Comparison of ENCODE assay signal across 9 mouse cellular contexts in the genomic region with DNA sequence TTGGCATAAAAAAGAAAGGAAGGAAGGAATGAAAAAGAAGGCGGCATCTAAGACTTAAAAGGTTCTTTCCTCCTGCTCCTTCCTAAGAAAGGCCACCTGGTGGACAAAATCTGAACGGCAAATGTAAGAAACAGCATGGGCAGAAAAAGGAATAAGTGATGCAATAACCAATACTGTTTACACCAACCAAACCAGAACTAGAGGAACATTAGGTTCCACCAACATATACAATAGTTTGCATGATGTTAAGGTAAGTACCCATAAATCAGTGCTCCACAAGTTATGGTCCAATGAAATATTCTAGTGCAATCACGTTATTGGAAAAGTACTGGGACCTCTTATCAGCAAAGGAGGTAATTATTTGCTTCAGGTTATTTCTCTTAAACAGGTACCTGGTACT. TPM values are rescaled to one million over a fixed set of nuclear protein-coding genes. Genes with fewer than 3 reads are reported as not detected.
DNase-seq lines count a peak whose midpoint lies in the region; ATAC-seq and TF ChIP-seq lines count a peak whose summit lies in the region.
"Had no signal": no experiment of that assay in that cellular context is flagged by ENCODE, and none has a peak within 500 bp of the region (broad histone marks: within the 10 kb centered on the region; RNA-seq: fewer than 3 reads in every experiment).

No protein-coding gene starts in this region.

- H3K4me1 ChIP-seq in heart, postnatal 0 days (ENCODE audit: control insufficient read depth, insufficient read depth) = 0 out of 2 replicates have a peak, but pooled peaks cover 8% of the 10 kb centered on the region
- no peaks in the 10 kb centered on the region; the same call in 1 of the 2 replicates for H3K4me1 ChIP-seq in heart, embryonic 10.5 days
- H3K4me1 ChIP-seq in kidney, postnatal 0 days (replicated peaks; ENCODE audit: insufficient read depth, low read length) = no peaks in the 10 kb centered on the region
- H3K4me1 ChIP-seq: embryonic facial prominence, embryonic 12.5 days had no signal

- TF ChIP-seq POLR2A in myocyte (IDR thresholded peaks at IDR 0.05; ENCODE audit: insufficient read length, low read depth) = no peak

- no peak overlapping the region for H3K4me2 ChIP-seq in heart, postnatal 0 days (ENCODE audit: low read depth, low read length)
- no peak overlapping the region for H3K4me2 ChIP-seq in kidney, postnatal 0 days (ENCODE audit: low read length)
- peak overlapping the region; percentile 82 for H3K4me2 ChIP-seq in myocyte (ENCODE audit: low read depth)
- H3K4me2 ChIP-seq: embryonic facial prominence, embryonic 12.5 days had no signal

- peak; percentile 64 for TF ChIP-seq CTCF in heart, postnatal 0 days (IDR thresholded peaks at IDR 0.05; ENCODE audit: low read depth)
- peak; percentile 83 for TF ChIP-seq CTCF in kidney, postnatal 0 days (IDR thresholded peaks at IDR 0.05; ENCODE audit: low read depth)

- no peak overlapping the region for H3K4me3 ChIP-seq in heart, postnatal 0 days (ENCODE audit: low read depth, low read length)
- no peak overlapping the region for H3K4me3 ChIP-seq in heart, embryonic 10.5 days
- no peak overlapping the region for H3K4me3 ChIP-seq in kidney, postnatal 0 days (replicated peaks; ENCODE audit: low read depth, low read length)
- no peak overlapping the region for H3K4me3 ChIP-seq in myocyte
- H3K4me3 ChIP-seq: embryonic facial prominence, embryonic 12.5 days had no signal

- no peaks in the 10 kb centered on the region for H3K9me3 ChIP-seq in heart, postnatal 0 days (replicated peaks; ENCODE audit: control insufficient read depth, low read length)
- H3K9me3 ChIP-seq in heart, embryonic 10.5 days = no peaks in the 10 kb centered on the region
- no peaks in the 10 kb centered on the region for H3K9me3 ChIP-seq in kidney, postnatal 0 days (replicated peaks; ENCODE audit: low read length)
- H3K9me3 ChIP-seq: embryonic facial prominence, embryonic 12.5 days had no signal

- ATAC-seq in heart, postnatal 0 days (ENCODE audit: insufficient read depth, low read depth) = no peak
- no peak for ATAC-seq in kidney, postnatal 0 days (replicated peaks; ENCODE audit: low FRiP score, low read depth)
- no peak for ATAC-seq in inflammation-experienced regulatory T-cells, adult 6 months

- H3K9ac ChIP-seq in heart, postnatal 0 days (replicated peaks; ENCODE audit: low read depth, low read length) = no peak overlapping the region
- H3K9ac ChIP-seq in kidney, postnatal 0 days (ENCODE audit: low read depth, low read length) = no peak overlapping the region
- H3K9ac ChIP-seq: embryonic facial prominence, embryonic 12.5 days had no signal

- TF ChIP-seq EP300 in heart, postnatal 0 days (IDR thresholded peaks at IDR 0.05; ENCODE audit: low read depth) = no peak

- H3K27ac ChIP-seq in heart, postnatal 0 days (ENCODE audit: low read depth) = no peak overlapping the region
- no peak overlapping the region for H3K27ac ChIP-seq in heart, embryonic 10.5 days
- no peak overlapping the region for H3K27ac ChIP-seq in kidney, postnatal 0 days
- H3K27ac ChIP-seq: embryonic facial prominence, embryonic 12.5 days had no signal

- no peaks in the 10 kb centered on the region for H3K27me3 ChIP-seq in heart, postnatal 0 days (ENCODE audit: control insufficient read depth, insufficient read depth, low read length)
- peaks cover 46% of the 10 kb centered on the region for H3K27me3 ChIP-seq in heart, embryonic 10.5 days (ENCODE audit: insufficient read depth, poor library complexity, severe bottlenecking)
- H3K27me3 ChIP-seq in kidney, postnatal 0 days (ENCODE audit: insufficient read depth, low read length) = no peaks in the 10 kb centered on the region
- no peaks in the 10 kb centered on the region for H3K27me3 ChIP-seq in myocyte (ENCODE audit: control insufficient read depth, insufficient read depth, insufficient read length)

- DNase-seq in heart, postnatal 0 days (ENCODE audit: low spot score) = peak; percentile 36
- no peak for DNase-seq in heart, embryonic 10.5 days (ENCODE audit: low spot score)
- DNase-seq in urinary bladder, postnatal 25 days (ENCODE audit: low spot score) = peak; percentile 49
- no peak for DNase-seq in urinary bladder, adult 2 months (ENCODE audit: low spot score)
- peak; percentile 63 for DNase-seq in cerebellum, adult 8-10 months
- DNase-seq in kidney, postnatal 0 days (ENCODE audit: low spot score) = peak; percentile 75

- no peaks in the 10 kb centered on the region for H3K36me3 ChIP-seq in heart, postnatal 0 days (replicated peaks; ENCODE audit: control insufficient read depth, insufficient read depth, low read length)
- H3K36me3 ChIP-seq in heart, embryonic 10.5 days = peaks cover 8% of the 10 kb centered on the region; the same call in 1 of the 2 replicates
- no peaks in the 10 kb centered on the region for H3K36me3 ChIP-seq in kidney, postnatal 0 days (ENCODE audit: insufficient read depth, low read length)
- peaks cover 3% of the 10 kb centered on the region for H3K36me3 ChIP-seq in myocyte (ENCODE audit: control insufficient read depth, insufficient read depth)

- peaks cover 15% of the 10 kb centered on the region for H3K79me2 ChIP-seq in myocyte (ENCODE audit: control insufficient read depth, insufficient read depth)

- H3ac ChIP-seq in myocyte (ENCODE audit: control insufficient read depth, insufficient read length) = no peak overlapping the region

- 41% methylated on average over 3 of the region's 3 CpGs for WGBS in heart, postnatal 0 days
- WGBS in heart, embryonic 10.5 days = 41% methylated on average over 3 of the region's 3 CpGs
- 40% methylated on average over 3 of the region's 3 CpGs for WGBS in kidney, postnatal 0 days

TF ChIP-seq in myocyte, 11 proteins besides CTCF, POLR2A, EP300 and RAD21:
- TF ChIP-seq POLR2AphosphoS2 (IDR thresholded peaks at IDR 0.05; ENCODE audit: insufficient read length, low read depth) (no peak), CEBPB (IDR thresholded peaks at IDR 0.05; ENCODE audit: insufficient read depth, poor library complexity, severe bottlenecking) (peak; percentile 76), MYOD1 (IDR thresholded peaks at IDR 0.05; ENCODE audit: control insufficient read depth in 1 of 3, insufficient read length in 2 of 3, low read depth in 2 of 3) (no peak), SRF (IDR thresholded peaks at IDR 0.05; ENCODE audit: control insufficient read depth, insufficient read length, low read depth) (no peak), USF1 (IDR thresholded peaks at IDR 0.05; ENCODE audit: low read depth) (no peak), TCF3 (IDR thresholded peaks at IDR 0.05; ENCODE audit: insufficient read length, low read depth) (no peak), TCF12 (IDR thresholded peaks at IDR 0.05; ENCODE audit: insufficient read depth, poor library complexity, severe bottlenecking) (no peak)

RNA-seq across cellular contexts. Expression of gene Tsc22d3, which starts 55.7 kb away (rescaled TPM):
- 187 and 240 TPM in 2 replicates for total RNA-seq in heart, postnatal 0 days (2014; rRNA removed; ENCODE audit: low replicate concordance)
- polyA plus RNA-seq in heart, postnatal 0 days (2015; fragmentation: Nextera tagmentation; extraction: Ambion mirVana) = 165 and 172 TPM in 2 replicates
- 139 and 202 TPM in 2 replicates for polyA plus RNA-seq in heart, embryonic 10.5 days (2016; fragmentation: Nextera tagmentation; extraction: Ambion mirVana)
- 99.7 and 126 TPM in 2 replicates for polyA plus RNA-seq in urinary bladder, adult 2 months (2012; rRNA removed)
- polyA plus RNA-seq in kidney, postnatal 0 days (2015; fragmentation: Nextera tagmentation; extraction: Ambion mirVana) = 88.0 and 99.3 TPM in 2 replicates
- polyA plus RNA-seq in myocyte (2012; fragmentation: generic; extraction: Trizol) = 87.0 TPM
- polyA plus RNA-seq in inflammation-experienced regulatory T-cells, adult 6 months (2017; shearing (Covaris generic)) = 100 to 1,000 TPM; 154 to 316 (median 209) TPM

Comparison
In these comparisons a context has a peak if more than half of its experiments do, and no peak if none do; other contexts are left out.
1. DNase-seq: peak in heart, postnatal 0 days (single experiment), urinary bladder, postnatal 25 days (single experiment), cerebellum, adult 8-10 months (single experiment) and kidney, postnatal 0 days (single experiment); none in heart, embryonic 10.5 days (single experiment) and urinary bladder, adult 2 months (single experiment).